Mouse (Mus musculus) stomach, embryonic 16.5 days (tissue): Measurements from ENCODE around the gene Plxna1. TPM values are rescaled to one million over a fixed set of nuclear protein-coding genes. Genes with fewer than 3 reads are reported as not detected.

Experiments used
- ATAC-seq: fragments of 200-750 bp; cut with Nextera tagmentation; 2 replicates; pipeline ENCODE4 v1.8.0; 2017; ENCODE audit warnings: moderate number of reproducible peaks, moderate TSS enrichment; ENCODE audit not compliant: insufficient read depth, low FRiP score
- H3K27ac ChIP-seq: fragments of 300-500 bp; sonication (generic); 2 replicates; pipeline ENCODE4 v1.5.1; 2014; ENCODE audit warnings: low read length
- H3K27me3 ChIP-seq: fragments of 300-500 bp; sonication (generic); 2 replicates; pipeline ENCODE4 v1.6.1; 2014; ENCODE audit warnings: low read length, control low read depth, mixed read lengths; ENCODE audit not compliant: control insufficient read depth, insufficient read depth
- H3K36me3 ChIP-seq: fragments of 300-500 bp; sonication (generic); 2 replicates; pipeline ENCODE4 v1.6.1; 2014; ENCODE audit warnings: low read length; ENCODE audit not compliant: control insufficient read depth, insufficient read depth
- H3K4me1 ChIP-seq: fragments of 300-500 bp; sonication (generic); 2 replicates; pipeline ENCODE4 v1.6.1; 2014; ENCODE audit warnings: low read length, control low read depth, mixed read lengths; ENCODE audit not compliant: control insufficient read depth, insufficient read depth
- H3K4me2 ChIP-seq: fragments of 300-500 bp; sonication (generic); 2 replicates; pipeline ENCODE4 v1.6.1; 2014; ENCODE audit warnings: low read depth, low read length, mixed read lengths
- H3K4me3 ChIP-seq: fragments of 300-500 bp; sonication (generic); replicated peaks from 2 replicates; pipeline ENCODE4 v1.5.1; 2014; ENCODE audit warnings: mild to moderate bottlenecking, low read length
- H3K9ac ChIP-seq: fragments of 300-500 bp; sonication (generic); 2 replicates; pipeline ENCODE4 v1.6.1; 2014; ENCODE audit warnings: low read length
- H3K9me3 ChIP-seq: fragments of 300-500 bp; sonication (generic); replicated peaks from 2 replicates; pipeline ENCODE4 v1.6.1; 2016; ENCODE audit warnings: low read length, control low read depth; ENCODE audit not compliant: control insufficient read depth
- WGBS: fragments of 180-500 bp; shearing (Covaris S2); extraction: QIAGEN DNeasy Blood & Tissue Kit; methylation state at CpG from one replicate; pipeline ENCODE4 v1.1.7; 2014; 5-methylcytosine and 5-hydroxymethylcytosine counted together
- polyA plus RNA-seq: library from polyadenylated mRNA; unstranded; fragments of >200 nt; fragmentation: Nextera tagmentation; extraction: Ambion mirVana; gene quantifications from 2 replicates; pipeline ENCODE4 v1.2.1, GENCODE M21; 2015

Gene Plxna1
- polyA plus RNA-seq, 1 experiment from 2014 or later: 9.3 TPM

- Histone ChIP-seq H3K9me3 (no peaks in the 10 kb centered on the region), H3K27ac (peak overlapping the region; percentile 78), H3K36me3 (peaks cover 3% of the 10 kb centered on the region), H3K27me3 (no peaks in the 10 kb centered on the region), H3K4me2 (no peak overlapping the region), H3K4me1 (peaks cover 61% of the 10 kb centered on the region), H3K9ac (no peak overlapping the region), H3K4me3 (no peak overlapping the region)
- WGBS: 78% methylated on average over 12 of the region's 12 CpGs
- no peak for ATAC-seq
Measured at GRCm38 (mm10) chr6:89354726-89355125, 7.7 kb downstream of the Plxna1 start.

DNA sequence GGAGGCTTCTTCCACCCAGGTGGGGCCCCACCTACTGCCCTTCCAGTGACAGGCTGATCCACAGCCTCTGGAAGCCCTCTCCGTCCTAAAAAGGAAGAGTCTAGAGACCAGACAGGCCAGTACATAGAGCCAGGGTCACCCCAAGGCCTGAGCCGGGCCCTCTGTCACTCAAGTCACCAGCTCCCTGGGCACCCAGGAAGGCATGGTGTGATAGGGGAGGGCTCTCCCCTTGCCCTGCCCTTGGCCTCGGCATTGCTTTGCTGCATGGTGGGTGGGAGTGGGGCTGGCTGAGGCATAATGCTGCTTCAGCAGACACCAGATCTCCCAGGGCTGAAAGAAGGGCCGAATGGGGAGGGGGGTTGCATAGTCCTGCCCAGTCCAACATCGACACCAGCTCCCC, 8.3 kb downstream of the Plxna1 start:
- 67% methylated on average over 5 of the region's 5 CpGs for WGBS
- H3K36me3 ChIP-seq: peaks cover 3% of the 10 kb centered on the region
- no peaks in the 10 kb centered on the region for H3K27me3 ChIP-seq
- H3K9ac ChIP-seq: 0 out of 2 replicates have a peak overlapping the region, but pooled peaks have one; percentile 7
- peaks cover 55% of the 10 kb centered on the region for H3K4me1 ChIP-seq
- no peaks in the 10 kb centered on the region for H3K9me3 ChIP-seq
- H3K4me3 ChIP-seq: no peak overlapping the region
- no peak for ATAC-seq
- no peak overlapping the region for H3K4me2 ChIP-seq
- H3K27ac ChIP-seq: peak overlapping the region; percentile 78

DNA sequence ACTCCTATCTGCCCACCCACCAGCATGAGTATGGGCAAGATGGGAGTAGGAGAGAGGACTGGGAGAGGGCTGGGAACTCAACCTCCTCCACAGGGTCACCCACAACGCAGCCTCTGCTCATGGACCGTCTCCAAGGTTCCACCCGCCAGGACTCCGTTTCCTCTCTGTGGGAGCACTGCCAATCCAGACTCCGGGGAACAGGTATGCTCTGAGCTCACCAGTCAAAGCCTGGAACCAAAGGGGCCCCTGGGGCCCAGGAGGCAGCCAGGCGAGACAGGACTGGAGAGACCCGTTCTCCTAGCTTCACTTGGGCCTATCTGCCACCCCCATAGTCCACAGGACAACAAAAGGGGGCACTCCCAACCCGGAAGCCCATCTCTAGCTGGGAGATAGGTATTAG, 9.3 kb downstream of the Plxna1 start:
- Histone ChIP-seq H3K4me2 (no peak overlapping the region), H3K27me3 (no peaks in the 10 kb centered on the region), H3K9me3 (no peaks in the 10 kb centered on the region), H3K27ac (peak overlapping the region; percentile 78), H3K4me1 (peaks cover 47% of the 10 kb centered on the region), H3K36me3 (peaks cover 3% of the 10 kb centered on the region), H3K9ac (peak overlapping the region; percentile 29; the same call in 1 of the 2 replicates), H3K4me3 (no peak overlapping the region)
- peak; percentile 19; the same call in 1 of the 2 replicates for ATAC-seq
- WGBS: 52% methylated on average over 8 of the region's 8 CpGs

DNA sequence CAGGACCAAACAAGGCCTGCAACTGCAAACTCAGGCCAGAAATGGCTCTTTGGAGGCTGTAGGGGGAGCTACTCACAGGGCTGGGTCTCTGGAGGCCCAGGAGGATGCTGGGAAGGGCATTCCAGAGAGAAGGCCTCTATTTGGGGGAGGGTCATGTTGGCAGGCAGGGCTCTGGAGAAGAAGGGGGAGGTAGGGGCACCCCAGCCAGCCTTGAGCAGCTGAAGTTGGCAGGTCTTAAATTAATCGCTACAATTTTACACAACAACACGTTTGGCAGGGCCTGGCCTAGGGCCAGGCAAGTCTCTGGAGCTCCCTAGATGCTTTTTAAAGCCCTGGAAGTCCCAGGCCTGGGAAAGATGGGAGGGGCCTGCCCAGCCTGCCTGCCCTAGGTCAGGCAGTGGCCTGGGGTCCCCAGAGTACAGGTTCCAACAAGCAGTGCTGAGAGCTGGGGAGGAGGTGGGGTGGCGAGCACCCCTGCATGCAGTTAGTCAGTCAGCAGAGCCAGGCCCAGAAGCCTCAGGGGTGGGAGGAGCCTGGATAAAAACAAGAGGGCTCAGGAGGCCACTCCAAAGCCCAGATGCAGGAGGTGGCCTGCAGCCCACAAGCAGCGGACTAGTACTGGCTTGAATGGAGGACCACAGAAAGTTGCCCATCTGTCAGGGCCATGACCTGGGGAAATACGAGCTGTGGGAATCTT, 10.8 kb downstream of the Plxna1 start:
- Histone ChIP-seq H3K4me3 (no peak overlapping the region), H3K4me1 (peaks cover 47% of the 10 kb centered on the region), H3K4me2 (no peak overlapping the region), H3K9ac (peak overlapping the region; percentile 51), H3K27me3 (no peaks in the 10 kb centered on the region), H3K27ac (peak overlapping the region; percentile 78), H3K9me3 (no peaks in the 10 kb centered on the region), H3K36me3 (peaks cover 9% of the 10 kb centered on the region)
- peak; percentile 75 for ATAC-seq
- WGBS: 19% methylated on average over 5 of the region's 5 CpGs

GRCm38 (mm10) chr6:89350520-89350919, 11.9 kb downstream of the Plxna1 start:
- Histone ChIP-seq H3K27ac (peak overlapping the region; percentile 78), H3K27me3 (no peaks in the 10 kb centered on the region), H3K9ac (no peak overlapping the region), H3K9me3 (no peaks in the 10 kb centered on the region), H3K4me3 (no peak overlapping the region), H3K4me1 (peaks cover 53% of the 10 kb centered on the region), H3K36me3 (peaks cover 9% of the 10 kb centered on the region), H3K4me2 (no peak overlapping the region)
- 94% methylated on average over 2 of the region's 2 CpGs for WGBS
- ATAC-seq: no peak

DNA sequence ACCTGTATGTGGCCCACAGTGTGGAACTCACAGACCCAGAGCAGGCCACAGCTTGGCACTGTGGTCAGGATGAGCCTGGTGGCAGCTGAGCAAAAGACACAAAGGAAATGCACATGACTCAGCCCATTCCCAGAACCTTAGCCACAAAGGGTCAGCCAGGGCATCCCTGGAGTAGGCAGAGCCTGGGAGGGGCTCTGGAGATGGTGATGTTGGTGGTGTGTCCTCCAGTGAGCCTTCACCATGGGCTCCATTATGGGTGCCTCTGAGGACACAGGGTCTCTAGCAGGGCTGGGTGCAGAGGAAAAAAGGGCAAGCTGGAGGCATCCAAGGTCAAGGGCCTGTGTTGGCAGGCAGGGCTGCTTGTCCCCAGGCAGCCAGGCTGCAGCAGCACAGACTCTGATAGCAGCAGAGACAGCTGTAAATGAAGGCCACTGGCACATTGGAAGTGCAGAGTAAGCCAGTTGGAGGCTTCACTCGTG, 12.3 kb downstream of the Plxna1 start:
- H3K36me3 ChIP-seq: peaks cover 9% of the 10 kb centered on the region
- H3K9me3 ChIP-seq: no peaks in the 10 kb centered on the region
- no peak overlapping the region for H3K4me2 ChIP-seq
- WGBS: 67% methylated on average over 1 of the region's 1 CpGs
- H3K9ac ChIP-seq: no peak overlapping the region
- H3K4me3 ChIP-seq: no peak overlapping the region
- H3K27ac ChIP-seq: no peak overlapping the region
- no peak for ATAC-seq
- no peaks in the 10 kb centered on the region for H3K27me3 ChIP-seq
- H3K4me1 ChIP-seq: peaks cover 57% of the 10 kb centered on the region

- Histone ChIP-seq H3K4me2 (no peak overlapping the region), H3K27ac (no peak overlapping the region), H3K36me3 (peaks cover 6% of the 10 kb centered on the region; the same call in 1 of the 2 replicates), H3K4me3 (no peak overlapping the region), H3K4me1 (peaks cover 50% of the 10 kb centered on the region), H3K9ac (no peak overlapping the region), H3K9me3 (no peaks in the 10 kb centered on the region), H3K27me3 (no peaks in the 10 kb centered on the region)
- WGBS: 87% methylated on average over 9 of the region's 9 CpGs
- ATAC-seq: no peak
Measured at GRCm38 (mm10) chr6:89348363-89348762, 14.1 kb downstream of the Plxna1 start.

DNA sequence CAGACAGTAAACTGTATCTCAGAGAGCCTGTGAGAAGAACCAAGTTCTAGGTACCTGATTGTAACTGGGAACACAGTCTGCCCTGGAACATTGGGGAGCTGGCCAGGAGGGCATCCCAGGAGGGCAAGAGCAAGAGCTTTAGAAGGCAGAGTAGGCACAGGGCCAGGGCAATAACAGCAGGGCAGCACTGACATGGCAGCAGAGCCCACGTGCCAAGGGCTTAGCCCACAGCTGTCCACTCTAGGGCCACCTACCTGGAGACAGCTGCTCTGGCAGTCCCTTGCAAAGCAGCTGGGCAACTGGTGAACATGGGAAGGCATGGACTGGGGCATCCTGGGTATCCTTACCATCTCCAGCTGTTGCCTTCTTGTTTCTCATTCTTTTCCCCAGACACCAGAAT, 14.6 kb downstream of the Plxna1 start:
- Histone ChIP-seq H3K27me3 (no peaks in the 10 kb centered on the region), H3K4me3 (no peak overlapping the region), H3K4me2 (no peak overlapping the region), H3K27ac (no peak overlapping the region), H3K4me1 (peaks cover 44% of the 10 kb centered on the region), H3K9ac (no peak overlapping the region), H3K36me3 (peaks cover 6% of the 10 kb centered on the region; the same call in 1 of the 2 replicates), H3K9me3 (no peaks in the 10 kb centered on the region)
- 64% methylated on average over 1 of the region's 1 CpGs for WGBS
- no peak for ATAC-seq

- Histone ChIP-seq H3K4me1 (peaks cover 27% of the 10 kb centered on the region), H3K27ac (peak overlapping the region; percentile 88), H3K9ac (peak overlapping the region; percentile 62; the same call in 1 of the 2 replicates), H3K9me3 (no peaks in the 10 kb centered on the region), H3K4me2 (no peak overlapping the region), H3K36me3 (peaks cover 14% of the 10 kb centered on the region), H3K27me3 (no peaks in the 10 kb centered on the region), H3K4me3 (no peak overlapping the region)
- 95% methylated on average over 1 of the region's 1 CpGs for WGBS
- ATAC-seq: no peak
Measured at GRCm38 (mm10) chr6:89345855-89346254, 16.6 kb downstream of the Plxna1 start.
